Mouse (Mus musculus): Measurements from ENCODE around the gene Abl2. TPM values are rescaled to one million over a fixed set of nuclear protein-coding genes. Genes with fewer than 3 reads are reported as not detected.

The Abl2 gene
- polyA plus RNA-seq, 1 experiment from 2014 or later, result 2.3 TPM

GRCm38 (mm10) chr1:156543999-156544398 lies 14.6 kb upstream of the Abl2 start:
- no peak overlapping the region for H3K27ac ChIP-seq (ENCODE audit: low read length)
- H3K9ac ChIP-seq (replicated peaks; ENCODE audit: low read depth), result no peak overlapping the region
- H3K9me3 ChIP-seq (ENCODE audit: low read length), result no peaks in the 10 kb centered on the region
- 17% methylated on average over 12 of the region's 12 CpGs for WGBS
- H3K27me3 ChIP-seq (replicated peaks; ENCODE audit: insufficient read depth, low read length), result no peaks in the 10 kb centered on the region
- no peaks in the 10 kb centered on the region for H3K36me3 ChIP-seq (ENCODE audit: insufficient read depth, low read length)
- H3K4me1 ChIP-seq (ENCODE audit: insufficient read depth, low read depth, low read length), result no peaks in the 10 kb centered on the region
- TF ChIP-seq CTCF (IDR thresholded peaks at IDR 0.05) (no peak), EP300 (IDR thresholded peaks at IDR 0.05) (no peak)
- no peak overlapping the region for H3K4me3 ChIP-seq (ENCODE audit: low read depth, low read length)
- no peak for ATAC-seq
- no peak overlapping the region for H3K4me2 ChIP-seq (replicated peaks; ENCODE audit: low read depth, low read length)
- DNase-seq (ENCODE audit: low spot score), result no peak

- no peak for TF ChIP-seq CTCF (IDR thresholded peaks at IDR 0.05)
- TF ChIP-seq EP300 (IDR thresholded peaks at IDR 0.05), result no peak
- no peaks in the 10 kb centered on the region for H3K9me3 ChIP-seq (ENCODE audit: low read length)
- H3K27ac ChIP-seq (ENCODE audit: low read length), result peak overlapping the region; percentile 94
- no peaks in the 10 kb centered on the region for H3K36me3 ChIP-seq (ENCODE audit: insufficient read depth, low read length)
- peak overlapping the region; percentile 81 for H3K4me2 ChIP-seq (replicated peaks; ENCODE audit: low read depth, low read length)
- no peaks in the 10 kb centered on the region for H3K27me3 ChIP-seq (replicated peaks; ENCODE audit: insufficient read depth, low read length)
- H3K4me1 ChIP-seq (ENCODE audit: insufficient read depth, low read depth, low read length), result no peaks in the 10 kb centered on the region; the same call in 1 of the 2 replicates
- DNase-seq (ENCODE audit: low spot score) (peak; percentile 61), ATAC-seq (peak; percentile 47)
- WGBS, result under 1% methylated on average over 29 of the region's 66 CpGs
- H3K4me3 ChIP-seq (ENCODE audit: low read depth, low read length), result peak overlapping the region; percentile 96
- H3K9ac ChIP-seq (replicated peaks; ENCODE audit: low read depth), result peak overlapping the region; percentile 94
Measured at GRCm38 (mm10) chr1:156558950-156559640, 509 bp downstream of the Abl2 start.

GRCm38 (mm10) chr1:156559641-156560020 lies 1.0 kb downstream of the Abl2 start:
- TF ChIP-seq CTCF (IDR thresholded peaks at IDR 0.05) (no peak), EP300 (IDR thresholded peaks at IDR 0.05) (no peak)
- no peaks in the 10 kb centered on the region; the same call in 1 of the 2 replicates for H3K4me1 ChIP-seq (ENCODE audit: insufficient read depth, low read depth, low read length)
- peak overlapping the region; percentile 81 for H3K4me2 ChIP-seq (replicated peaks; ENCODE audit: low read depth, low read length)
- ATAC-seq (no peak), DNase-seq (ENCODE audit: low spot score) (no peak)
- H3K27me3 ChIP-seq (replicated peaks; ENCODE audit: insufficient read depth, low read length), result no peaks in the 10 kb centered on the region
- H3K36me3 ChIP-seq (ENCODE audit: insufficient read depth, low read length), result no peaks in the 10 kb centered on the region
- H3K4me3 ChIP-seq (ENCODE audit: low read depth, low read length), result peak overlapping the region; percentile 96
- WGBS, result 7% methylated on average over 8 of the region's 8 CpGs
- H3K9me3 ChIP-seq (ENCODE audit: low read length), result no peaks in the 10 kb centered on the region
- H3K9ac ChIP-seq (replicated peaks; ENCODE audit: low read depth), result peak overlapping the region; percentile 94
- peak overlapping the region; percentile 94; the same call in 1 of the 2 replicates for H3K27ac ChIP-seq (ENCODE audit: low read length)

- H3K4me1 ChIP-seq (ENCODE audit: insufficient read depth, low read depth, low read length), result no peaks in the 10 kb centered on the region; the same call in 1 of the 2 replicates
- DNase-seq (ENCODE audit: low spot score) (no peak), ATAC-seq (no peak)
- H3K9ac ChIP-seq (replicated peaks; ENCODE audit: low read depth), result no peak overlapping the region
- no peak overlapping the region for H3K4me3 ChIP-seq (ENCODE audit: low read depth, low read length)
- 0 out of 2 replicates have a peak overlapping the region, but pooled peaks have one; percentile 17 for H3K4me2 ChIP-seq (replicated peaks; ENCODE audit: low read depth, low read length)
- no peak for TF ChIP-seq EP300 (IDR thresholded peaks at IDR 0.05)
- no peak for TF ChIP-seq CTCF (IDR thresholded peaks at IDR 0.05)
- H3K27me3 ChIP-seq (replicated peaks; ENCODE audit: insufficient read depth, low read length), result no peaks in the 10 kb centered on the region
- WGBS, result 77% methylated on average over 9 of the region's 9 CpGs
- H3K27ac ChIP-seq (ENCODE audit: low read length), result no peak overlapping the region
- H3K9me3 ChIP-seq (ENCODE audit: low read length), result no peaks in the 10 kb centered on the region
- H3K36me3 ChIP-seq (ENCODE audit: insufficient read depth, low read length), result no peaks in the 10 kb centered on the region
Measured at GRCm38 (mm10) chr1:156560500-156560899, 1.9 kb downstream of the Abl2 start.

GRCm38 (mm10) chr1:156565328-156565727 lies 6.7 kb downstream of the Abl2 start:
- H3K4me1 ChIP-seq (ENCODE audit: insufficient read depth, low read depth, low read length), result no peaks in the 10 kb centered on the region
- no peak overlapping the region for H3K27ac ChIP-seq (ENCODE audit: low read length)
- no peaks in the 10 kb centered on the region for H3K27me3 ChIP-seq (replicated peaks; ENCODE audit: insufficient read depth, low read length)
- ATAC-seq, result no peak
- WGBS, result 82% methylated on average over 2 of the region's 2 CpGs
- no peak overlapping the region for H3K4me2 ChIP-seq (replicated peaks; ENCODE audit: low read depth, low read length)
- no peak overlapping the region for H3K4me3 ChIP-seq (ENCODE audit: low read depth, low read length)
- no peak for DNase-seq (ENCODE audit: low spot score)
- TF ChIP-seq CTCF (IDR thresholded peaks at IDR 0.05), result no peak
- no peak for TF ChIP-seq EP300 (IDR thresholded peaks at IDR 0.05)
- no peaks in the 10 kb centered on the region for H3K36me3 ChIP-seq (ENCODE audit: insufficient read depth, low read length)
- H3K9me3 ChIP-seq (ENCODE audit: low read length), result no peaks in the 10 kb centered on the region
- no peak overlapping the region for H3K9ac ChIP-seq (replicated peaks; ENCODE audit: low read depth)

- H3K4me2 ChIP-seq (replicated peaks; ENCODE audit: low read depth, low read length), result no peak overlapping the region
- no peak overlapping the region for H3K9ac ChIP-seq (replicated peaks; ENCODE audit: low read depth)
- no peak overlapping the region for H3K4me3 ChIP-seq (ENCODE audit: low read depth, low read length)
- 93% methylated on average over 3 of the region's 3 CpGs for WGBS
- DNase-seq (ENCODE audit: low spot score) (peak; percentile 11), ATAC-seq (no peak)
- no peaks in the 10 kb centered on the region for H3K27me3 ChIP-seq (replicated peaks; ENCODE audit: insufficient read depth, low read length)
- no peaks in the 10 kb centered on the region for H3K36me3 ChIP-seq (ENCODE audit: insufficient read depth, low read length)
- H3K27ac ChIP-seq (ENCODE audit: low read length), result no peak overlapping the region
- TF ChIP-seq EP300 (IDR thresholded peaks at IDR 0.05), result no peak
- peak; percentile 61 for TF ChIP-seq CTCF (IDR thresholded peaks at IDR 0.05)
- H3K4me1 ChIP-seq (ENCODE audit: insufficient read depth, low read depth, low read length), result no peaks in the 10 kb centered on the region
- H3K9me3 ChIP-seq (ENCODE audit: low read length), result no peaks in the 10 kb centered on the region
Measured at GRCm38 (mm10) chr1:156566132-156566531, 7.5 kb downstream of the Abl2 start.
